Mouse (Mus musculus): Measurements from ENCODE around the gene Snx1. TPM values are rescaled to one million over a fixed set of nuclear protein-coding genes. Genes with fewer than 3 reads are reported as not detected.

The Snx1 gene
- polyA plus RNA-seq, 1 experiment from 2014 or later, result 111 TPM

DNA sequence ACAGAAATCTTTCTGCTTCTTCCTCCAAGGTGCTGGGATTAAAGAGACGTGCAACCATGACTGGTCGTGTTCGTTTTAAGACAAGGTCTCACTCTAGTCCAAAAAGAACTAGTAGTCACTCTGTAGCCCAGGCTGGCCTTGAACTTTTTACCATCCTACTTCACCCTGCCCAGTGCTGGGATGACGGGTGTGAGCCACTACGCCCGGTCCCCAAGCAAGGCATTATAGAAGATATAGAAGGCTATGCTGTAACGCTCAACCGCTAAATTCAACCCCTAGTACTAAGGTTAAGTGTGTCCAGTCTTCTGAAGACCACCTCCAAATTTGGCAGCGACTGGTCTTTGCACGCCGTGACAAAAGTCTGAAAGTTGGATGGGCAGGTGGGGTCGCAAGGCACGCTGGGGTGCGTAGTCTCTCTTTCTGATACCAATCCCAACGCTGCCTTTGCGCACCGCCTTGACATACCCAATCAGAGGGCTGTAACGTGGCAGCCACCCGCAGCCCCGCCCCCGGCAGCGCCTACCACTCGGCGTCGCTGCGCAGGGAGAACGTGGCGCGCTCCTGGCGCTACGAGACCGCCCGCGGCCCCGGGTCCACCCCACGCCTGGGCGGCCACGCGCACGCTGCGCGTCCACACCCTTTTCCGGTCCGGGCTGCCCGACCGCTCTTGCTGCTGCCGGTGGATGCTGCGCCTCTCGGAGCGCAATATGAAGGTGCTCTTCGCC, 66.6 kb downstream of the Snx1 start, which contains the start of gene Ppib:
Gene Ppib, plus strand, starts transcription at position 640 of the 725 bp plus-strand sequence.
- peak within 1 kb of the TSS; percentile 80 for H3K4me2 ChIP-seq (ENCODE audit: low read length)
- H3K36me3 ChIP-seq (ENCODE audit: control insufficient read depth, insufficient read depth, low read length), result peaks cover 24% of the 10 kb centered on the region
- H3K4me1 ChIP-seq (ENCODE audit: control insufficient read depth, insufficient read depth, low read length), result peaks cover 12% of the 10 kb centered on the region
- no peaks in the 10 kb centered on the region for H3K27me3 ChIP-seq (replicated peaks; ENCODE audit: control insufficient read depth, insufficient read depth, low read length)
- DNase-seq (ENCODE audit: low spot score) (peak; percentile 98), ATAC-seq (peak; percentile 98)
- no peaks in the 10 kb centered on the region for H3K9me3 ChIP-seq (replicated peaks; ENCODE audit: control insufficient read depth, low read length)
- H3K4me3 ChIP-seq (ENCODE audit: low read depth, low read length), result peak within 1 kb of the TSS; percentile 79
- peak within 1 kb of the TSS; percentile 77 for H3K27ac ChIP-seq (ENCODE audit: low read depth, low read length)
- peak within 1 kb of the TSS; percentile 70 for H3K9ac ChIP-seq (ENCODE audit: low read length)
- WGBS, result under 1% methylated on average over 49 of the region's 51 CpGs

DNA sequence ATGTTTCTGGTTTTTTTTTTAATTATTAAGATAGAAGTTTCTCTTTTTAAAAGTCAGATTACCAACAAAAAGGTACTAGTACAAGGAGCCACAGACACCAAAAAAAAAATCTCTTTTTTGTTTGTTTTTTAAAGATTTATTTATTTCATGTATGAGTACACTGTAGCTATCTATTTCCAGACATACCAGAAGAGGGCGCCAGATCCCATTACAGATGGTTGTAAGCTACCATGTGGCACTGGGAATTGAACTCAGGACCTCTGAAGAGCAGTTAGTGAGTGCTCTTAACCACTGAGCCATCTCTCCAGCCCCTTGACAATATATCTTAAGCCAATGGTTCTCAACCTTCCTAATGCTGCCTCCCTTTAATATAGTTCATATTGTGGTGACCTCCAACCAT, 72.8 kb downstream of the Snx1 start:
- H3K4me3 ChIP-seq (ENCODE audit: low read depth, low read length), result no peak overlapping the region
- no peak overlapping the region for H3K4me2 ChIP-seq (ENCODE audit: low read length)
- no peaks in the 10 kb centered on the region for H3K36me3 ChIP-seq (ENCODE audit: control insufficient read depth, insufficient read depth, low read length)
- no peak for DNase-seq (ENCODE audit: low spot score)
- no peak for ATAC-seq
- H3K4me1 ChIP-seq (ENCODE audit: control insufficient read depth, insufficient read depth, low read length), result no peaks in the 10 kb centered on the region
- H3K9me3 ChIP-seq (replicated peaks; ENCODE audit: control insufficient read depth, low read length), result no peaks in the 10 kb centered on the region
- no peak overlapping the region for H3K27ac ChIP-seq (ENCODE audit: low read depth, low read length)
- no peak overlapping the region for H3K9ac ChIP-seq (ENCODE audit: low read length)
- WGBS, result 29% methylated on average over 1 of the region's 1 CpGs
- no peaks in the 10 kb centered on the region for H3K27me3 ChIP-seq (replicated peaks; ENCODE audit: control insufficient read depth, insufficient read depth, low read length)

DNA sequence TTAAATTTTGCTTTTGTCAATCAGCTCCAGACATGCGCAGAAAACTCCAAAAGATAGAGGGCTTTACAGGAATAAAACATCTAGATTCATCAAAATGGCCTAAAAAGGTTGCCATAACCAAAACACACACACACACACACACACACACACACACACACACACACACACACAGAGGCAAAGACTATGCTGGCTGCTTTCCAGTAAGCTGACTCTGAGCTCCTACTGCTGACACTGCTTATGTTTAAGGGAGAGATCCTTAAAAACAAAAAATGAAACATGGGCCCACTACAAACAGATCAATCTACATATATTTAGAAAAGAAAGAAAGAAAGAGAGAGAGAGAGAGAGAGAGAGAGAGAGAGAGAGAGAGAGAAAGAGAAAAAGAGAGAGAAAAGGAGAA, 73.7 kb downstream of the Snx1 start:
- Histone ChIP-seq H3K4me3 (ENCODE audit: low read depth, low read length) (no peak overlapping the region), H3K9me3 (replicated peaks; ENCODE audit: control insufficient read depth, low read length) (no peaks in the 10 kb centered on the region), H3K4me2 (ENCODE audit: low read length) (no peak overlapping the region), H3K27me3 (replicated peaks; ENCODE audit: control insufficient read depth, insufficient read depth, low read length) (no peaks in the 10 kb centered on the region), H3K36me3 (ENCODE audit: control insufficient read depth, insufficient read depth, low read length) (no peaks in the 10 kb centered on the region), H3K4me1 (ENCODE audit: control insufficient read depth, insufficient read depth, low read length) (no peaks in the 10 kb centered on the region), H3K9ac (ENCODE audit: low read length) (no peak overlapping the region), H3K27ac (ENCODE audit: low read depth, low read length) (no peak overlapping the region)
- ATAC-seq (no peak), DNase-seq (ENCODE audit: low spot score) (no peak)
- 92% methylated on average over 1 of the region's 1 CpGs for WGBS

DNA sequence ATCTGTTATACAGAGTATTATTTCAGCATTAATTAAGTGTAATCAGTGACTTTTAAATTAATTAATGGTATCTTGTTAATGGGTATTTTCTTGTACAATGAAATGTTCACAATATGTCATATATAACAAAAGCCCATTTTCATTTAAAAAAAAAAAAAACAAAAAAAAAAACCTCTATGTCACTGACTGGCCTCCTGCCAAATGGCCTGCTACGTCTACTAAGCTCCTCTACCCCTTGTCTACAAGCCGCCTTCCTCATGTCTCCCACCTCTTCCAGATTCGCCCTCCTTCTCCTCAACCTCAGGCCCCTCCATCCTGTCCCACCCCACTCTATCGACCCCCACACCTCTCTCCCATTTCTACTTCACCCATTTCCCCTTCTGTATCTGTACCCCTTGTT, 74.9 kb downstream of the Snx1 start:
- Histone ChIP-seq H3K36me3 (ENCODE audit: control insufficient read depth, insufficient read depth, low read length) (no peaks in the 10 kb centered on the region), H3K27me3 (replicated peaks; ENCODE audit: control insufficient read depth, insufficient read depth, low read length) (no peaks in the 10 kb centered on the region), H3K4me2 (ENCODE audit: low read length) (no peak overlapping the region), H3K9ac (ENCODE audit: low read length) (no peak overlapping the region), H3K4me1 (ENCODE audit: control insufficient read depth, insufficient read depth, low read length) (no peaks in the 10 kb centered on the region), H3K9me3 (replicated peaks; ENCODE audit: control insufficient read depth, low read length) (no peaks in the 10 kb centered on the region), H3K4me3 (ENCODE audit: low read depth, low read length) (no peak overlapping the region), H3K27ac (ENCODE audit: low read depth, low read length) (no peak overlapping the region)
- WGBS, result 67% methylated on average over 4 of the region's 4 CpGs
- DNase-seq (ENCODE audit: low spot score) (no peak), ATAC-seq (no peak)

DNA sequence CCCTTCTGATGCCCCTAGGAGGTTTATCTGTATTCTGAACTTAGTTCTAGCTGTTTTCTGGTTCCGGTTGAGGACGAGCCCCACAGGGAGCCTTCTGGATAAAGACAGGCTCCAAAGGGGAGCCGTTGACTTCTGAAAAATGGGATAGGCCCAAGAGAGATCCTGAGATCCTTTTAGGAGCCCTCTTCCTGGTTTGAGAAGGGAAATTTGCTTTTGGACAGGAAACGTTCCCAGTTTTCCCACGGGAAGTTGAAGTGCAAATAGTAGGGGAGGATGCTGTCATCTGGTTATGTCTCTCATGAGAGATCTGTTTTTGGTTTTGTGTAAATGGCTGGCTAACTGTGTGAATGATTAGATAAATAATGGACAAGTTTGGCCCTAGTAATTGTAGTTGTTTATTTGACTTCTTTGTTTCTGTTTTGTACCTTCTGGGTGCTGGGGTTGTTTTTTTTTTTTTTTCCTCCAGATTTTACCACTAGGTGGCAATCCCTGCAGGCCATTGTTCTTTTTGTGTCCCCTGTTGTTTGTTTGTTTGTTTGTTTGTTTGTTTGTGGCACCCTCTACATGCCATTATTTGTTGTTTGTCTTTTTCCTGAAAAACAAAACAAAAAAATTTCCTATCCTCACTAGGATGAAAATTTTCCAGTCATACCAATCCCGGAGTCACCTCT, 76.3 kb downstream of the Snx1 start:
- no peaks in the 10 kb centered on the region for H3K4me1 ChIP-seq (ENCODE audit: control insufficient read depth, insufficient read depth, low read length)
- ATAC-seq, result no peak
- H3K27me3 ChIP-seq (replicated peaks; ENCODE audit: control insufficient read depth, insufficient read depth, low read length), result no peaks in the 10 kb centered on the region
- H3K4me3 ChIP-seq (ENCODE audit: low read depth, low read length), result no peak overlapping the region
- H3K36me3 ChIP-seq (ENCODE audit: control insufficient read depth, insufficient read depth, low read length), result no peaks in the 10 kb centered on the region
- H3K27ac ChIP-seq (ENCODE audit: low read depth, low read length), result no peak overlapping the region
- no peak for DNase-seq (ENCODE audit: low spot score)
- no peaks in the 10 kb centered on the region for H3K9me3 ChIP-seq (replicated peaks; ENCODE audit: control insufficient read depth, low read length)
- 83% methylated on average over 6 of the region's 6 CpGs for WGBS
- H3K4me2 ChIP-seq (ENCODE audit: low read length), result no peak overlapping the region
- H3K9ac ChIP-seq (ENCODE audit: low read length), result no peak overlapping the region

DNA sequence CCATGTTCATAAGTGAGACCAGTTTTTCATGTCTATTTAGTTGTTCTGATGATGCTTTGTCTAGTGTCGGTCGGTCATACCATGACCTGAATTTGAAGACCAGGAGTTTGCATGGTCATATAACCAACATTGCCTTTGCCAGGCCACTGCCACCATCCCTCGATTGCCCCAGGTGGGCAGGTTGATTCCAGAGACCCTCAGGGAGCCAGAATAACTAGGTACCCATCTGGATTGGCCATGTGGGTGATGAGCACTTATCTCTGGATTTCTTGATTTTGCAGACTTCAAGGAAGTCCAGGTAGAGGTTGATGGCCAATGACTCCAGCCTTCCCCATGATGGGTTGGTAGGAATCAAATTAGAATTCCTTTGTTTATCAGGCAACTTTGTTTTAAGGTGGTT, 83.1 kb downstream of the Snx1 start:
- no peak overlapping the region for H3K4me3 ChIP-seq (ENCODE audit: low read depth, low read length)
- DNase-seq (ENCODE audit: low spot score), result no peak
- no peaks in the 10 kb centered on the region for H3K9me3 ChIP-seq (replicated peaks; ENCODE audit: control insufficient read depth, low read length)
- H3K9ac ChIP-seq (ENCODE audit: low read length), result no peak overlapping the region
- H3K27ac ChIP-seq (ENCODE audit: low read depth, low read length), result no peak overlapping the region
- peaks cover 23% of the 10 kb centered on the region for H3K36me3 ChIP-seq (ENCODE audit: control insufficient read depth, insufficient read depth, low read length)
- no peaks in the 10 kb centered on the region for H3K27me3 ChIP-seq (replicated peaks; ENCODE audit: control insufficient read depth, insufficient read depth, low read length)
- ATAC-seq, result no peak
- no peak overlapping the region for H3K4me2 ChIP-seq (ENCODE audit: low read length)
- WGBS, result 94% methylated on average over 3 of the region's 3 CpGs
- H3K4me1 ChIP-seq (ENCODE audit: control insufficient read depth, insufficient read depth, low read length), result no peaks in the 10 kb centered on the region

DNA sequence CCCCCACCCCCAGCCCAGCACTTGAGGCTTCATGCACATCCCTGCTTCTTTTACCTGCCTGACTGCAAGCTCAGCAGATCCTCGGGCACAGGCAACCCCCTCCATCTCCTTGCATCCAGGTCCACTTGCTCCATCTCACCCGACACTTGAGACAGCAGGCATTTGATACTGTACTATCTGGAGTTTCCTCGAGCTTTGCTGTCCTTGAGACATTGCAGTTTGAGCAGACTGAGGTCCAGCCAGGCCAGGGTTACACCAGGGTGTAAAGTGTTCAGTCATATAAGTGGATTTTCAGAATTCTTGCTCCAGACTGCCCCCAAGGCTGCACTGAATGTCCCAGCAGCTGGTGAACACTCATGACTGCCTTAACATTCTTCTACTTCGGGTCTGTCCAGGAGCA, 84.1 kb downstream of the Snx1 start:
- DNase-seq (ENCODE audit: low spot score) (no peak), ATAC-seq (no peak)
- H3K9ac ChIP-seq (ENCODE audit: low read length), result no peak overlapping the region
- H3K4me3 ChIP-seq (ENCODE audit: low read depth, low read length), result no peak overlapping the region
- no peaks in the 10 kb centered on the region for H3K9me3 ChIP-seq (replicated peaks; ENCODE audit: control insufficient read depth, low read length)
- H3K27me3 ChIP-seq (replicated peaks; ENCODE audit: control insufficient read depth, insufficient read depth, low read length), result no peaks in the 10 kb centered on the region
- no peak overlapping the region for H3K4me2 ChIP-seq (ENCODE audit: low read length)
- no peaks in the 10 kb centered on the region for H3K4me1 ChIP-seq (ENCODE audit: control insufficient read depth, insufficient read depth, low read length)
- H3K36me3 ChIP-seq (ENCODE audit: control insufficient read depth, insufficient read depth, low read length), result peaks cover 23% of the 10 kb centered on the region
- 88% methylated on average over 4 of the region's 4 CpGs for WGBS
- no peak overlapping the region for H3K27ac ChIP-seq (ENCODE audit: low read depth, low read length)

DNA sequence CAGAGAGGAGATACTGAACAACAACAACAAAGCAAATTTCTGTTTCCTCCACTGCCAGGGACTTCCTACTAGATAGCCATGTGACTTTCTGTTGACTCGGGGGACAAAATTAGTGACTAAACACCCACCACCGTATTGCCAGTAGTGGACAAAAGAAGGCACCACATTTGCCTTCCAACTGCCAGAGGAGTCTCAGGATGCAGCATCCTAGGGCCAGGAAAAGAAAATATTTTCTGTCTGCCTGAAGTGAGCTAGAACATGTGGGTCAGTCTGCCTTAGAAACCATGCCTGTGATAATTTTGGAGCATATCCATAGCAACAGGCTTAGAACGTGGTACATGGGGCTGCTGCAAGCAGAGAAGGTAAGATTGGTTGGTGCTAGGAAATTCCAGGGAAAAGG, 85.6 kb downstream of the Snx1 start:
- Histone ChIP-seq H3K36me3 (ENCODE audit: control insufficient read depth, insufficient read depth, low read length) (peaks cover 27% of the 10 kb centered on the region), H3K4me1 (ENCODE audit: control insufficient read depth, insufficient read depth, low read length) (no peaks in the 10 kb centered on the region), H3K27me3 (replicated peaks; ENCODE audit: control insufficient read depth, insufficient read depth, low read length) (no peaks in the 10 kb centered on the region), H3K4me3 (ENCODE audit: low read depth, low read length) (no peak overlapping the region), H3K9me3 (replicated peaks; ENCODE audit: control insufficient read depth, low read length) (no peaks in the 10 kb centered on the region), H3K4me2 (ENCODE audit: low read length) (no peak overlapping the region), H3K27ac (ENCODE audit: low read depth, low read length) (no peak overlapping the region), H3K9ac (ENCODE audit: low read length) (no peak overlapping the region)
- DNase-seq (ENCODE audit: low spot score), result no peak
- no peak for ATAC-seq
- WGBS, result 93% methylated on average over 3 of the region's 3 CpGs

DNA sequence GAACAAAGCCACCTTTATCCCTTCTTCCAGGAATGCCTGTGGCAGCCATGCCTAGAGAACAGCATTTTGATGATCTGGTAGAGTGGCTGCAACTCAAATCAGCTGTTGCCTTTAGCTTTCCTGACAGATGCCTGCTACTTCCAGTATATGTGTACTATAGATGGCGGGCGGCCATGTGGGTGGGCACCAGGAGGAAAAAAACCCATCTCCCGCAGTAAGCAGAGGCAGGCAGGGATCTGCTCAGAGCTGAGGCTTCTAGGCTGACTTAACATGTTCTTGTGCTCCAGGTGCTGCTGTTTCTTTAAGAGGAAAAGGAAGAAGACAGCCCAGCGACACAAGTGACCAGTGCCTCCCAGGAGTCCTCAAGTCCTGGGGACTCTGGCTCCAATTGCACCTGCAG, 87.1 kb downstream of the Snx1 start:
- 79% methylated on average over 4 of the region's 4 CpGs for WGBS
- no peak for ATAC-seq
- H3K36me3 ChIP-seq (ENCODE audit: control insufficient read depth, insufficient read depth, low read length), result peaks cover 32% of the 10 kb centered on the region

More for the DNA sequence above, 87.1 kb downstream of the Snx1 start:
- H3K4me3 ChIP-seq (ENCODE audit: low read depth, low read length), result no peak overlapping the region
- no peak overlapping the region for H3K9ac ChIP-seq (ENCODE audit: low read length)
- no peak for DNase-seq (ENCODE audit: low spot score)
- no peak overlapping the region for H3K4me2 ChIP-seq (ENCODE audit: low read length)
- H3K4me1 ChIP-seq (ENCODE audit: control insufficient read depth, insufficient read depth, low read length), result no peaks in the 10 kb centered on the region
- no peak overlapping the region for H3K27ac ChIP-seq (ENCODE audit: low read depth, low read length)
- H3K9me3 ChIP-seq (replicated peaks; ENCODE audit: control insufficient read depth, low read length), result no peaks in the 10 kb centered on the region
- no peaks in the 10 kb centered on the region for H3K27me3 ChIP-seq (replicated peaks; ENCODE audit: control insufficient read depth, insufficient read depth, low read length)
